Mouse (Mus musculus) embryonic fibroblast, embryonic 13.5 days (primary cell): ENCODE measurements around the gene Crygn. TPM values are rescaled to one million over a fixed set of nuclear protein-coding genes. Genes with fewer than 3 reads are reported as not detected.

Experiments
- H3K27ac ChIP-seq: 2 replicates; pipeline ENCODE4 v1.5.1; 2012; ENCODE audit warnings: low read length, control low read depth, inconsistent platforms; ENCODE audit not compliant: insufficient read depth
- H3K4me1 ChIP-seq: 2 replicates; pipeline ENCODE4 v1.6.1; 2011; ENCODE audit warnings: low read length; ENCODE audit not compliant: control insufficient read depth, insufficient read depth
- H3K4me3 ChIP-seq: 2 replicates; pipeline ENCODE4 v1.5.1; 2011; ENCODE audit warnings: mild to moderate bottlenecking, control low read depth, low read length; ENCODE audit not compliant: insufficient read depth
- CTCF ChIP-seq: IDR thresholded peaks from 2 replicates; pipeline ENCODE4 v1.5.1; 2011; ENCODE audit warnings: mild to moderate bottlenecking, control low read depth, low read length, moderate library complexity, borderline replicate concordance; ENCODE audit not compliant: insufficient read depth
- POLR2A ChIP-seq: IDR thresholded peaks from 2 replicates; pipeline ENCODE4 v1.6.1; 2011; ENCODE audit warnings: low read depth, mild to moderate bottlenecking, control low read depth, low read length, moderate library complexity
- polyA plus RNA-seq: library from polyadenylated mRNA; stranded (reverse); fragments of >200 nt; gene quantifications from 2 replicates; pipeline ENCODE4 v1.2.4, GENCODE M21; 2011; ENCODE audit warnings: low read depth; ENCODE audit not compliant: missing spikeins, insufficient read length

Gene Crygn
- polyA plus RNA-seq, 1 experiment, result not detected

GRCm38 (mm10) chr5:24713987-24714386, 43.8 kb downstream of the Crygn start:
- Histone ChIP-seq H3K4me1 (no peaks in the 10 kb centered on the region), H3K4me3 (no peak overlapping the region), H3K27ac (no peak overlapping the region)
- TF ChIP-seq CTCF (no peak), POLR2A (no peak)

- Histone ChIP-seq H3K4me3 (no peak overlapping the region), H3K27ac (no peak overlapping the region), H3K4me1 (no peaks in the 10 kb centered on the region)
- TF ChIP-seq POLR2A (no peak), CTCF (no peak)
These were observed 44.6 kb downstream of the Crygn start for GRCm38 (mm10) chr5:24713199-24713598.

- no peak overlapping the region for H3K27ac ChIP-seq
- H3K4me3 ChIP-seq, result no peak overlapping the region
- H3K4me1 ChIP-seq, result no peaks in the 10 kb centered on the region
- TF ChIP-seq POLR2A, result no peak
- no peak for TF ChIP-seq CTCF
These were observed 46.2 kb downstream of the Crygn start for GRCm38 (mm10) chr5:24711615-24712014.

- Histone ChIP-seq H3K4me1 (no peaks in the 10 kb centered on the region), H3K4me3 (no peak overlapping the region), H3K27ac (no peak overlapping the region)
- no peak for TF ChIP-seq POLR2A
- no peak for TF ChIP-seq CTCF
These were observed 47.8 kb downstream of the Crygn start for GRCm38 (mm10) chr5:24709962-24710361.

- Histone ChIP-seq H3K27ac (peak overlapping the region; percentile 5; the same call in 1 of the 2 replicates), H3K4me1 (0 out of 2 replicates have a peak, but pooled peaks cover 2% of the 10 kb centered on the region), H3K4me3 (no peak overlapping the region)
- TF ChIP-seq POLR2A (no peak), CTCF (no peak)
These were observed 53.2 kb downstream of the Crygn start for GRCm38 (mm10) chr5:24704615-24705014.

GRCm38 (mm10) chr5:24701271-24701670, 56.5 kb downstream of the Crygn start:
- Histone ChIP-seq H3K27ac (no peak overlapping the region), H3K4me3 (no peak overlapping the region), H3K4me1 (0 out of 2 replicates have a peak, but pooled peaks cover 2% of the 10 kb centered on the region)
- no peak for TF ChIP-seq POLR2A
- no peak for TF ChIP-seq CTCF

Other genes with a start within 250 kb of the Crygn start
- not detected in 2 replicates for gene Gbx1, start 230.8 kb downstream of the Crygn start, polyA plus RNA-seq
- gene Asb10, start 217.0 kb downstream of the Crygn start, polyA plus RNA-seq, result not detected in 2 replicates
- not detected in 2 replicates for gene 4931409K22Rik, start 201.2 kb downstream of the Crygn start, polyA plus RNA-seq
- gene Abcf2, start 180.5 kb downstream of the Crygn start, polyA plus RNA-seq, result 69.3 and 73.4 TPM in 2 replicates
- gene Chpf2, start 171.3 kb downstream of the Crygn start, polyA plus RNA-seq, result 45.5 and 54.6 TPM in 2 replicates
- gene Smarcd3, start 133.6 kb downstream of the Crygn start, polyA plus RNA-seq, result 22.9 and 27.8 TPM in 2 replicates
- gene Nub1, start 72.5 kb downstream of the Crygn start, polyA plus RNA-seq, result 42.9 and 49.5 TPM in 2 replicates
- 1.1 TPM in 1 of 2 replicates, not detected in the other for gene Wdr86, start 27.3 kb downstream of the Crygn start, polyA plus RNA-seq
- 147 and 150 TPM in 2 replicates for gene Rheb, start 84.6 kb upstream of the Crygn start, polyA plus RNA-seq